Mouse (Mus musculus): ENCODE data around the gene Ttc16.

- TF ChIP-seq CTCF (conservative IDR thresholded peaks at IDR 0.05; ENCODE audit: insufficient read depth, insufficient read length, low read depth, low read length), result peak; percentile 67
- TF ChIP-seq POLR2A (IDR thresholded peaks at IDR 0.05; ENCODE audit: low read depth, low read length), result no peak
These were observed 45.8 kb upstream of the Ttc16 start for GRCm38 (mm10) chr2:32821041-32821802.

Data from kidney, adult 2 months (tissue).